Mouse (Mus musculus): ENCODE measurements around the gene Ctns.

The Ctns gene

DNA sequence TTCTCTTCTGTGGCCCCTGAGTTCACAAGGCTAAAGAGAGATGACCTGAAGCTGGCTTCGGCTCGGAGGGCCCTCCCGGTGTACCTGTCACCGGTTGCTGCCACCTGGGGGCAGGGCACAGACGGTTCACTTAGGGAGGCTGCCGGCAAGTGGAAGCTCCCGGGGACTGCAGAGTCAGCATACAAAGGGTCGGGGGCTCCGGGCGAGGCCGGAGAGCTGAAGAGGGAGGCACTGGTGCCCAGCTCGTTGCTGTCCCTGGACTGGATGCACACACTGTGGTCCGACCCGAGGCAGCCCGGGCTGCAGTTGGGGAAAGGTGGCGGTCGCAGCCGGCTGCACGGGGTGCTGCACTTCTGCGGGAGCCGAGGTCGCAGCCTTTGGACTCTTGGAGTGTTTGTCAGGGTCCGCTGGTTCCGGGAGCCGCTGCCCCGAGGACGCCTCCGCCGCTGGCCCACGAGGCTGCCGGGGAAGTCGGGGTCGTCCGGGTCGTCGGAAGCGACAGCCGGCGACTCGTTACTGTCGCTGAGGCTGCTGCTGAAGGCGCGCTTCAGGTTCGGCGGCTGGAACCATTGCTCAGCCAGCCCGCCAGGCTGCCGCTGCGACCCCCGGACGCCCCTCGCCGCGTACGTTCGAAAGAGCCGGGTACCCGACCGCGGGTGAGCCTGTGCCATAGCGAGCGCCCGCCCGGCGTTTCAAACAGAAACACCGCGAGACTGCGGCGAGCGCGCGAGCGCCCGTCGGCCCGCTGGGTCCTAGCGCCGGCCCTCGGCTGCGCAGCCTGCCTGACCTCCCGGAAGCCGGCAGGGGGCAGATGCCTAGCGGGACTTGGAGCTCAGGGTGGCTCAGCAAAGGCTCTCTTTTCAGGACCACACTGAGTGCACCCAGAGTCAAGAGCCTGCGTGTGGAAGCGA, 61.0 kb downstream of the Ctns start, which contains the start of gene Haspin:
Haspin (minus strand) TSS at position 704 of the 911 bp plus-strand sequence.
- DNase-seq (ENCODE audit: low spot score), result peak; percentile 75

DNA sequence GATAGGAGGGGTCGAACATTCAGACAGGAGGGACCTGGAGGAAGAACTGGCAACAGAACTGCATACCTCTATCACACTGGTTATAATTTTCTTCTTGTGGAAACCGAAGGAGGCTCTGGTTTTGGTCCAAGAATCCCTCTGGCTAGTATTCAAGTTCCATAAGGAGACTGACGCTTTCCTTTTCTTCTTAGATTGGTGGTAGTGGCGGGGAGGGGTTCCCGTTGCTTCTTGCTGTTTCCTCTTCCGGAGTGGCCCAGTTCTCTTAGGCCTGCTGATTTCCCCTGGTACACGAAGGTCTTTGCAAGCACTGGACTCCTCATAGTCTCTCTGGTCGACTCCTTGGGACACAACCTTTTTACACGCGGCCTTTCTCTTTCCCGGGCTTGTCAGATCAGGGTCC, 61.7 kb downstream of the Ctns start:
- DNase-seq (ENCODE audit: low spot score), result no peak

DNA sequence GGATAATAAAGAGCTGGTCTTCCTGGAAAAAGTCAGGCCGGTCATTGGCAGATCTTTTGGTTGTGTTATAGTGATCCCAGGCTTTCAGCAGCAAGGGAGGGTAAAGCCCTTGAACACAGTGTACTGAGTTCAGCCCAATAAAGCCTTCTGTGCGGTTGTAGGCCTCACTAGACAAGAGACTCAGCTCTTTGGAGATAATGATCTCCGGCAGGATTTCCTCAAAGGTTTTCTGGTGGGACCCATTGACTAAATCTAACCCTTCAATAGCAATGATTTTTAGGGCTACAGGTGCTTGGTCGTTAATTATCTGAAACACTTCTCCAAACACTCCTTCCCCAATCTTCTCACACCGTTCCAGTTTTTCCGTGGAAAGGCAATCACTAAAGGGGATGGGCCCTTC, 62.3 kb downstream of the Ctns start:
- no peak for DNase-seq (ENCODE audit: low spot score)

- no peak for DNase-seq (ENCODE audit: low spot score)
Measured at GRCm38 (mm10) chr11:73134222-73134621, 64.6 kb downstream of the Ctns start.
